Mouse (Mus musculus) embryonic facial prominence, embryonic 14.5 days (tissue): ENCODE measurements at regions not wholly inside any gene's neighbourhood (a gene's known extent, or its start where the extent isn't known, plus 50 kb on each side); places are given as distances from the start of the nearest gene placed in this dataset.

ENCODE experiments used
- ATAC-seq: fragments of 200-750 bp; cut with Nextera tagmentation; 2 replicates; pipeline ENCODE4 v1.8.0; 2017; ENCODE audit warnings: low read depth, moderate number of reproducible peaks, moderate TSS enrichment
- DNase-seq: peaks from one replicate; pipeline ENCODE4 v3.0.0-alpha.2; 2015; ENCODE audit warnings: low spot score
- H3K27ac ChIP-seq: fragments of 300-500 bp; sonication (generic); replicated peaks from 2 replicates; pipeline ENCODE4 v1.5.1; 2014; ENCODE audit warnings: low read depth, mild to moderate bottlenecking, low read length, moderate library complexity
- H3K27me3 ChIP-seq: fragments of 300-500 bp; sonication (generic); replicated peaks from 2 replicates; pipeline ENCODE4 v1.6.1; 2014; ENCODE audit warnings: low read length; ENCODE audit not compliant: control insufficient read depth, insufficient read depth
- H3K36me3 ChIP-seq: fragments of 300-500 bp; sonication (generic); 2 replicates; pipeline ENCODE4 v1.6.1; 2014; ENCODE audit warnings: low read length, mixed read lengths; ENCODE audit not compliant: control insufficient read depth, insufficient read depth
- H3K4me1 ChIP-seq: fragments of 300-500 bp; sonication (generic); 2 replicates; pipeline ENCODE4 v1.6.1; 2014; ENCODE audit warnings: antibody characterized with exemption, low read length; ENCODE audit not compliant: control insufficient read depth, insufficient read depth
- H3K4me2 ChIP-seq: fragments of 300-500 bp; sonication (generic); 2 replicates; pipeline ENCODE4 v1.6.1; 2014; ENCODE audit warnings: low read depth, mild to moderate bottlenecking, low read length, moderate library complexity, mixed read lengths
- H3K4me3 ChIP-seq: fragments of 300-500 bp; sonication (generic); 2 replicates; pipeline ENCODE4 v1.5.1; 2014; ENCODE audit warnings: low read depth, mild to moderate bottlenecking, low read length
- H3K9ac ChIP-seq: fragments of 300-500 bp; sonication (generic); 2 replicates; pipeline ENCODE4 v1.6.1; 2014; ENCODE audit warnings: low read depth, mild to moderate bottlenecking, low read length, moderate library complexity, mixed read lengths
- H3K9me3 ChIP-seq: fragments of 300-500 bp; sonication (generic); 2 replicates; pipeline ENCODE4 v1.6.1; 2016; ENCODE audit warnings: low read length; ENCODE audit not compliant: control insufficient read depth
- WGBS: fragments of 180-500 bp; shearing (Covaris S2); extraction: QIAGEN DNeasy Blood & Tissue Kit; methylation state at CpG from one replicate; pipeline ENCODE4 v1.1.7; 2014; 5-methylcytosine and 5-hydroxymethylcytosine counted together

DNA sequence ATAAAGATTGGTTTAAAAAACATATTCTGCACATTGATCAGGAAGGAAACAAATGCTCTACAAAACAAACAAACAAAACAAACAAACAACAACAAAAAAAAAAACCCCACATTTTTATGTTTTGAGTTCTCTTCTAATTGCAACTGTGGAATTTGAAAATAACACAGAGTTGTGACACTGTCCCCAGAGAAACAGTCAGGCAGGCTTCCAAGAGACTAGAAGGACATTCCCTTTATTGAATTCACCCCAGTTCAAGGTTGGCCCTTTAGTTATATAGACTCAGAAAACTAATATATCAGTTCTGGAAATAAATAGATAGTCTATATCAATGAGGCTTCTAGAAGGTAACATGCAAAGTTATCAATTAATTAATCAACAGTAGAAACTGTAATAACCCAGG is 495.4 kb upstream of the Tusc1 start:
- ATAC-seq (no peak), DNase-seq (no peak)
- no peaks in the 10 kb centered on the region for H3K4me1 ChIP-seq
- H3K4me3 ChIP-seq, result no peak overlapping the region
- H3K9me3 ChIP-seq, result no peaks in the 10 kb centered on the region
- no peak overlapping the region for H3K4me2 ChIP-seq
- no peaks in the 10 kb centered on the region for H3K27me3 ChIP-seq
- no peak overlapping the region for H3K9ac ChIP-seq
- no peaks in the 10 kb centered on the region for H3K36me3 ChIP-seq
- H3K27ac ChIP-seq, result no peak overlapping the region

DNA sequence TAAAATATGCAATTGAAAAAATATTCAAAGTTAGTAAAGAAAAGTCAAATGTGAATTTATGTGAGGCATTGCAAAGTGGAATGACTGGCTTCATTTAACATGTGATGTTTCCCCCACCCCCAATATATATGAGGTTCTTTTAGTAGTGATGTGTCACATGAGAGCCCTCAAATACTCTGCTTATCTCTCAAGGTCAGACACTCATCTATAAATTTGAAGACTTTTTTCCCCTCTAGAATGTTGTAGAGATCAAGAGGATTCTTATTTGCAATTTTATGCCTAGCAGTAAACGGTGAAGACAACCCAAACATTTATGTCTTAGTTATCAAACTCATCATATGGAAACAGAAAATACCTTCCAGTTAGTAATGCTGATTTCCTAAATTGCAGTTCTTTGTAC is 457.8 kb upstream of the Tusc1 start:
- ATAC-seq, result no peak
- Histone ChIP-seq H3K4me3 (no peak overlapping the region), H3K4me1 (no peaks in the 10 kb centered on the region), H3K36me3 (no peaks in the 10 kb centered on the region), H3K27ac (no peak overlapping the region), H3K9ac (no peak overlapping the region), H3K4me2 (no peak overlapping the region), H3K9me3 (no peaks in the 10 kb centered on the region), H3K27me3 (no peaks in the 10 kb centered on the region)
- 79% methylated on average over 1 of the region's 1 CpGs for WGBS
- no peak for DNase-seq

DNA sequence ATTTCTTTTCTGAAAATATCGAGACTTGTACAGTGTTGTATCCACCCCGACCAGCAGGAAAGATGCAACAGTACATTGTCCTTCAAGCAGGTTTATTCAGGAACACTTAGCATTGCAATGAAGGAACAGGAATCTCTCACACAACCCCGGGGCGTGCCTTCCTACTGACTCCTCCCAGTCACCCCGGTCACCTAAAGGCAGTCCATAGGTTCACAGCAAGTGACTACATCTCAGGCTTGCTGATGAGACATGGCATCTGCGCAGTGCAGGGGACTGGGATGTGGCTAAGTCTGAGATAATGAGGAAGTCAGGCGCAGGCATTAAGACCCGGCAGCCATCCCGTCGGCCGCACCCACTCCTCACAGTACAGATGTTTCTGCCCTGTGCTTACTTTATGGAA is 454.8 kb upstream of the Tusc1 start:
- Histone ChIP-seq H3K9ac (no peak overlapping the region), H3K27me3 (no peaks in the 10 kb centered on the region), H3K4me3 (no peak overlapping the region), H3K9me3 (0 out of 2 replicates have a peak, but pooled peaks cover 4% of the 10 kb centered on the region), H3K4me1 (no peaks in the 10 kb centered on the region), H3K36me3 (no peaks in the 10 kb centered on the region), H3K4me2 (no peak overlapping the region), H3K27ac (no peak overlapping the region)
- DNase-seq, result no peak
- 69% methylated on average over 11 of the region's 11 CpGs for WGBS
- ATAC-seq, result no peak

DNA sequence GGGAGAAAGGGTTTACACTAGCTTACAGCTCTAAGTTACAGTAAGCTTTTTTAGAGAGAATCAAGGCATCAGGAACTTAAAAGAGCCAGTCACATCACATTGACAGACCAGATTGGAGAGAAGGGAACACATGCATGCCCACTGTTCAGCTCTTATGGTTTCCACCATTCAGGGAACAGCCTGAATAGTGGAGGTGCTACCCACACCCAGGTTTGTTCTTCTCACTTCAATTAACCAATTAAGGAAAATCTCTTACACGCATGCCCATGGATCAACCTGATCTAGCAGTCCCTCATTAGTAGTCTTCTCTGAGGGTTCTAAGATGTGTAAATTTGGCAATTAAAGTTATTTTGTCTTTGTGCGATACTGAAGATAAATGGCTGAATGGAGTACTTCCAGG is 419.2 kb upstream of the Tusc1 start:
- Histone ChIP-seq H3K27me3 (no peaks in the 10 kb centered on the region), H3K9ac (no peak overlapping the region), H3K36me3 (no peaks in the 10 kb centered on the region), H3K27ac (no peak overlapping the region), H3K9me3 (no peaks in the 10 kb centered on the region), H3K4me2 (no peak overlapping the region), H3K4me3 (no peak overlapping the region), H3K4me1 (no peaks in the 10 kb centered on the region)
- 95% methylated on average over 2 of the region's 2 CpGs for WGBS
- ATAC-seq, result no peak
- DNase-seq, result no peak

DNA sequence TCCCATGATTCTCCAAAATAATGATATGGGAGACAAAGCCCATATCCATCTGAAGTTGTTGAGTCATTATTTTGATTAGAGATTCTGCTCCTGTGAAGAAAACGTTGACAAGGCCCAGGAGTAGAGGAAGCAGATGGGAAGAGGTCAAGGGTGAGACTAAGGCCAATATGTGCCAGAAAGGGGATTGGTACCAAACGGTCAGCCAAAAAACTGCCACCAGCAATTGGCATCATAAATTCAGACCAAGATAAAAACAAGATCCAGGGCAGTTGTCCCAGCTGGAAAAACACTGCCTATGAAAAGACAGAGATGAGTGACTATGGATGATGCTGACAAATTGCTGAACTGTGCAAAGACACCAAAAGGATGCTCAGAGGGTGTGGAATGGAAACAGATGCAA is 411.0 kb upstream of the Tusc1 start:
- WGBS, result 47% methylated on average over 2 of the region's 2 CpGs
- no peaks in the 10 kb centered on the region for H3K9me3 ChIP-seq

DNA sequence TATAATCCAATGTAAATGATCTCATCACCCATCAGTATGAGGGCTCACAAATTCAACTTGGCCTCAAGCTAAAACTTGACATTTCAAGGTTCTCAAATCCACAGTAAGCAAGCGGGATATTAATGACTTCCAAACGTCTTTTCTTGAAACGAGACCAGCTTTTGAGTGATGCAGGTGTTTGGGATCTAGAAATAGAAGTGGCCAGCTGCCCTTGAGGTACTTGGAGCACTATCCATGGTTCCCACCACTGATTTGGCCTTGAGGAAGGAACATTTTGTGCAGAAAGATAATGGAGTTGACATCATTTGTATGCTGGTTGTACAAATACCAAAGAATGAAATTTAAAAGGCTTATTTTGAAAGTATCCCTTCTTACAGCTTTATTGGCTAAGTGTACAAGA is 378.4 kb upstream of the Tusc1 start:
- no peaks in the 10 kb centered on the region for H3K27me3 ChIP-seq
- H3K4me3 ChIP-seq, result no peak overlapping the region
- no peak overlapping the region for H3K9ac ChIP-seq
- ATAC-seq, result no peak
- H3K36me3 ChIP-seq, result no peaks in the 10 kb centered on the region
- no peak overlapping the region for H3K4me2 ChIP-seq
- no peaks in the 10 kb centered on the region for H3K4me1 ChIP-seq
- no peak overlapping the region for H3K27ac ChIP-seq
- DNase-seq, result peak; percentile 11
- H3K9me3 ChIP-seq, result no peaks in the 10 kb centered on the region
- WGBS, result 57% methylated on average over 3 of the region's 3 CpGs

More for the DNA sequence above, 411.0 kb upstream of the Tusc1 start:
- DNase-seq (no peak), ATAC-seq (no peak)
- Histone ChIP-seq H3K9ac (no peak overlapping the region), H3K27ac (no peak overlapping the region), H3K4me2 (no peak overlapping the region), H3K4me1 (no peaks in the 10 kb centered on the region), H3K4me3 (no peak overlapping the region), H3K36me3 (no peaks in the 10 kb centered on the region), H3K27me3 (no peaks in the 10 kb centered on the region)

DNA sequence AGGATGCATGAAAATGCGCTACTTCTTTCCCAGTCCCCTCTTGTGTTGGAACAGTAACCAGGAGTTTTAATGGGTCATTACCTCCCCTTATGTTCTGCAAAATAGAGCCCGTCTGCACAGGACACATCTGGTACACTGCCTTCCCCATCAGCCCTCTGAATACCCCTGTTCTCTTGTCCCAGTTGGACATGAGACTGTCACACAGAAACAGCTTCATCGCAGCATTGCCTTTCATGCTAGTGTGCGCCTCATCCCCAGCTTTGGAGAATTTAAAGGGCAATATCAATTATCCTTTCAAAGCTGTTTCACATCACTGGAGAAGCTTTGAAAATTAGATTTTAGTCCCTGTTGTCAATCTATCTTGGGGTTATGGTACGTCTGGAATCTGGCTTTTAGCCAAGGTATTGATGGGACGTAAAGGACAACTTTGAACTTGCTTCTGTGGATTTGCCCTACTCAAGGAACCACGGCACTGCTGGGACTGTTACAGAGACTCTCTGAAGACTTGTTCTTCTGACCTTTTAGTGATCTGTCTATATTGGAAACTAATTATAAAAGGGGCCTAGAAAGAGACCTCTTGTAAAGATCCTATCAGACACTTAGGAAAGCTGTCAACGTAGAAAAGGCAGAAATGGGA is 341.2 kb upstream of the Tusc1 start:
- WGBS, result 64% methylated on average over 8 of the region's 8 CpGs
- ATAC-seq (no peak), DNase-seq (no peak)
- no peaks in the 10 kb centered on the region for H3K36me3 ChIP-seq
- no peak overlapping the region for H3K4me3 ChIP-seq
- no peaks in the 10 kb centered on the region for H3K27me3 ChIP-seq
- H3K4me2 ChIP-seq, result no peak overlapping the region
- no peak overlapping the region for H3K9ac ChIP-seq
- H3K4me1 ChIP-seq, result no peaks in the 10 kb centered on the region
- H3K27ac ChIP-seq, result no peak overlapping the region
- no peaks in the 10 kb centered on the region for H3K9me3 ChIP-seq

DNA sequence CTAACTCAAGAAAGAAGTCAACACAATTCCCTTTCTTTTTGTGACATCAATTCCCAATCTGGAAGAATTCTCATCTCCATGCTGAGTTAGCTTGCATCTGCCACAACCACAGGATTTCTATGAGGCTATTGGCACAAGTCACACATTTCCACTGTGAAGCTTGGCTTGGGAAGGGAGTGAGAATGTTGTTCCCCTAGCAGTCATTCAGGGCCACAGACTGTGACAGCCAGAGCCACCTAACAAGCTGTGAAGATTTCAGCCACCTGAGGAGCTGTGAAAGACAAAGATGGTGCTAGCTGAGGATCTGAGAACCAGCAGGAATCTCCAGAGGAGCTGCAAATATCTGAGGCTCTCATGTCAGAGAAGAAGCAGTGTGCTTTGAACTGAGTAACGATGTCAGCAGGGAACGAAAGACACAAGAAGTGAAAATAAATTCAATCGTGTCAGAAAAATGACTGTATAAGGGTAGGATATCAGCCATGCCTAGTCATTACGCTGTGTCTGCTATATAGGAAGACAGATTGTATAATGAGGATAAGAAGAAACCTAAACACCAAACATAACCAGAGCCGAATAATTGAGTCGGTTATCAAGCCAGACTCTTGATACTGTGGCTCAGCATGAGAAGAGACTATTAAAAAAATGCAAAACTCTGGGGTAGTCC is 340.6 kb upstream of the Tusc1 start:
- H3K4me1 ChIP-seq, result no peaks in the 10 kb centered on the region
- WGBS, result 76% methylated on average over 6 of the region's 6 CpGs
- H3K4me3 ChIP-seq, result no peak overlapping the region
- DNase-seq, result no peak
- no peak overlapping the region for H3K9ac ChIP-seq
- no peak overlapping the region for H3K4me2 ChIP-seq
- no peaks in the 10 kb centered on the region for H3K36me3 ChIP-seq
- no peaks in the 10 kb centered on the region for H3K27me3 ChIP-seq
- no peak overlapping the region for H3K27ac ChIP-seq
- no peaks in the 10 kb centered on the region for H3K9me3 ChIP-seq
- ATAC-seq, result no peak

DNA sequence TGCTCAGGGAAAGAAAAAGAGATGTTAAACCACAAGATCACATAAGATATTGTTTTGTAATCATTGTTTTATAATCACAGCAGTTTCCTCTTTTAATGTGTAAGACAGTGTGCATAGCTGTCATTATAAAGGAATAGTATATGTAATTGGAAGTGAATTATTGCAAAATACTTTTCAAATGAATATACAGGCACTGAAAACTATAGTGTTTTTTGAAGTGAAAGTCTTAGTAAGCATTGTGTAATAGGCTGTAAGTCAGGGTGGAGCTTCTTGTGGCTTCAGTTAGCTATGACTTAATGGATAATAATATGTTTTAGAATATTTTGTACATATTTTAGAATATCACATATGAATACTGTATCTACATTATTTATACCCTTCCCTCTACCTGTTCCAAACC is 333.7 kb upstream of the Tusc1 start:
- no peaks in the 10 kb centered on the region for H3K4me1 ChIP-seq
- no peak overlapping the region for H3K4me2 ChIP-seq
- DNase-seq, result no peak
- H3K9me3 ChIP-seq, result no peaks in the 10 kb centered on the region
- H3K4me3 ChIP-seq, result no peak overlapping the region
- no peak overlapping the region for H3K9ac ChIP-seq
- no peak overlapping the region for H3K27ac ChIP-seq
- no peaks in the 10 kb centered on the region for H3K36me3 ChIP-seq
- ATAC-seq, result no peak
- H3K27me3 ChIP-seq, result no peaks in the 10 kb centered on the region
